Mouse (Mus musculus) neutrophil, adult 5-6 weeks (primary cell): ENCODE measurements around the gene Klhdc7a. TPM values are rescaled to one million over a fixed set of nuclear protein-coding genes. Genes with fewer than 3 reads are reported as not detected.

Experiments
- ATAC-seq: fragments of 151-379, 151-347 bp; 2 replicates; pipeline ENCODE4 v1.8.0; 2017; ENCODE audit warnings: mild to moderate bottlenecking, moderate TSS enrichment; ENCODE audit not compliant: insufficient number of reproducible peaks, poor library complexity, low FRiP score, severe bottlenecking; ENCODE audit errors: extremely low read depth
- total RNA-seq: library from RNA; stranded (forward); fragments of 200-1000 nt; gene quantifications from 2 replicates; pipeline ENCODE4 v1.2.3, GENCODE M21; 2017

The Klhdc7a gene
- not detected in 2 replicates for total RNA-seq

DNA sequence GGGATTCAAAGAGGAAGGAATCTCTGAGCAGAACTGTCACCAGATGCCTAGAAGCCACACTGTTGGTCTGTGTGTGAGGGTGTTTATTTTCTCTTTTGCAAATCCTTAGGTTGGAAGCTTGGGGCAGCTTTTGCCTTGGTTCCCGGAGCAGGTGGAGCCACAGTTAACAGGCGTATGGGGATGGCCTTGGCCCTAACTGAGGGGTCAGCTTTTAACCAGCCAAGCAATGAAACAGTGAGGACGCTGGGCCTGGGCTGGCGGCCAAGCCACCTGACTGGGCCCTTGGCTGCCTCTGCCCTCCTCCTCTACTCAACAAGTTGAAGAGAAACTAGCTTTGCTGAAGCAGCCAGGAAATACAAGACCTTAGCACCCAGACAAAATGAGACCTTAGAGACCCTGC, at the start of gene Klhdc7a:
TSS of gene Klhdc7a (minus strand) at position 105 of the 400 bp plus-strand sequence.
- no peak for ATAC-seq

DNA sequence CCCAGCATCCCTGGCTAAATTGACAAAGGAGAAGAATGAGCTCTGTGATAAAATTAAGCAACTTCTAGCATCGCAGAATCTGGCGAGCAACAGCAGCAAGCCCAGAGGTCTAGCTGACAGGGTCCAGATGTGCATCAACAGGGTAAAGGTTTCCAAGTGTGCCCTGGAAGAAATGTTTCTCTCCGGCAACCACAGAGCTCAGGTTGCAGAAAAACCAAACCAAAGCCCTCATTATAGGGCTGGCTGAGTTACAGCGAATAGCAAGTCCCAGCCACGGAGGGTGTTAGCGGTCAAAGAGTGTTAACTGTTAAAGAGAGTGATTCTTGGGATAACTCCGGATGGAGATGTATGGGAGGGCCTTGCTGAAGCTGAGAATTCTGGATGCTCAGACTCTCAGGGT, 48.1 kb upstream of the Klhdc7a start:
- ATAC-seq: no peak

- ATAC-seq: no peak
Observed at GRCm38 (mm10) chr4:140010728-140011470, 43.1 kb upstream of the Klhdc7a start.

- ATAC-seq: no peak
Observed at GRCm38 (mm10) chr4:140004932-140005331, 37.1 kb upstream of the Klhdc7a start.

GRCm38 (mm10) chr4:140004170-140004569, 36.3 kb upstream of the Klhdc7a start:
- ATAC-seq: 0 out of 2 replicates have a peak, but pooled peaks have one; percentile 4

GRCm38 (mm10) chr4:140002069-140002468, 34.2 kb upstream of the Klhdc7a start:
- ATAC-seq: no peak

DNA sequence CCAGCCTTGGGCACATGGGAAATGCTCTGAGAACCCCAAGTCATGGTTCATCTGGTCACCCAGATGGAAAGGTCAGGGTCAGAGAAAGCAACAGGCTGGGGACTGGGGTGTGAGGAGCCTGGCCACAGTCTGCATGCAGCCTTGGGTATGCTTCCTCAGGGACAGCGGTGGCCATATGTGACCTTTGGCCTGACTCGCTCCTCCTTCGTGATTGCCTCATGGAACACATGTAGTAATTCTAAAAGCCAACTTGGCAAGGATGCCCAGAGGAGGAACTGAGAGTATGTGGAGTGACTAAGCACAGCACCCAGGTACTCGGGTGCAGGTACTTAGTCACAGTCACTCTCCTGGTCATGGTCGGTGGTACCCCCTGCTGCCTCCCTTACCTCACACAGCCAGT, 33.1 kb upstream of the Klhdc7a start:
- no peak for ATAC-seq

DNA sequence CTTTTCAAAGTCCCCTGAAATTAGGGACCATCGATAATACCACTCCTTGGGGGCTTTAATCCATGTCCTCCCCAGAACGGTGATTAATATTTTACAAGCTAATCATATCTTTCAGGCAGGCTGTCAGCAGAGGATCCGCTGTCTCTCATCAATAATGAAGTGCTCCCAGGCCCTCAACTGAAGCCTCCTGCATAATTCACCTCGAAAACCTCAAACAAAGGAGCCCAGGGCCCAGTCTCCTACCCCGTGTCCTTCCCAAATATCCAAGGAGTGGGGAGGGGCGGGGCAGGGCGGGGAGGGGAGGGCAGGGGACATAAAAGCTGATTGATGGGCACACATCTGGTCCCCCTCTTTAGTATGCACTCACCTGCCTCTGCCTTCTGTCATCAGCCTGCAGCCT, 31.2 kb upstream of the Klhdc7a start:
- no peak for ATAC-seq

- ATAC-seq: no peak
Observed at GRCm38 (mm10) chr4:139995659-139996058, 27.8 kb upstream of the Klhdc7a start.

DNA sequence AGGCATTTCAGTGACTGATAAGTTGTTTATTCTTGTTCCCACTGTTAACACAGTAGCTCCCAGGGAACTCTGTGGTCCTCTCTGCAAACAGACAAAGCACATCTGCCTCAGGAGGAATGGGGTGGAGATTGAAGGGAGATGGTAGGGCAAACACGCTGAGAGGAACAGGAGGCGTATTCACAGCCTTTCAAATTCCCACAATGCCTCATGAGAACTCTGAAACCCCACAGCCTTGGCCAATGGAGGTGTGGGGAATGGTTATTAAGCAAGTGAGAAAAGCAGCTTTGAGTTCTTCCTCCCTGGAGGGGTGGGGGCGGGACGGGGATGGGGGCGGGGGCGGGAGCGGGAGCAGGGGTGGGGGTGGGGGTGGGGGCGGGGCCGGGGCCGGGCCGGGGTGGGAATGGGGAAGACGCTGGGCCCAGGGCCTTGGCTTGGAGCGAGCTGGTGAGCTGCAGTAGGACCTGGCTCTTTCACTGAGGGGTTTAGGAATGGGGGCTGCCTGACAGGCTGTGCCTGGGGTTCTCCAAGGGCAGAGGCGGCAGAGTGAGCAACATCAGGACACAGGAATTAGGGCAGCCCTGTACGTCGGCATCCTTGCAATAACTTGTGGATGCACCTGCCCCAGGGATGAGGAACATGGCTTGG, 25.4 kb upstream of the Klhdc7a start:
- no peak for ATAC-seq

DNA sequence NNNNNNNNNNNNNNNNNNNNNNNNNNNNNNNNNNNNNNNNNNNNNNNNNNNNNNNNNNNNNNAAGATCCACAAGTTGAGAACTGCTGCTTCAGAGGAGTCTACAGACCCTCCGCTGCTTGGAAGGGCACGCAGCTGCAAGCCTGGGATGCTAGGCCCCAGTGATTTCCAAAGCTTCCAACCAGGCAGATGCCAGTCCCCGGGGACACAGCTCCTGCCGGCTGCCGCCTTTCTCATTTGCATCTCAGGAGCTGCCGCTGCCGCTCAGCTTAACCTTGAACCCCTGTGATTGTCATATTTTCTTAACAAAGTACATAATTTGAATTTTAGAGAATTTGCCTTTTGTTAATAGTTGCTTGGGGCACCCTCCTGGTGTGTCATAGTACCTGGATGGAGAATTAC, 19.1 kb upstream of the Klhdc7a start:
- no peak for ATAC-seq

- ATAC-seq: no peak
Observed at GRCm38 (mm10) chr4:139978716-139979115, 10.9 kb upstream of the Klhdc7a start.

DNA sequence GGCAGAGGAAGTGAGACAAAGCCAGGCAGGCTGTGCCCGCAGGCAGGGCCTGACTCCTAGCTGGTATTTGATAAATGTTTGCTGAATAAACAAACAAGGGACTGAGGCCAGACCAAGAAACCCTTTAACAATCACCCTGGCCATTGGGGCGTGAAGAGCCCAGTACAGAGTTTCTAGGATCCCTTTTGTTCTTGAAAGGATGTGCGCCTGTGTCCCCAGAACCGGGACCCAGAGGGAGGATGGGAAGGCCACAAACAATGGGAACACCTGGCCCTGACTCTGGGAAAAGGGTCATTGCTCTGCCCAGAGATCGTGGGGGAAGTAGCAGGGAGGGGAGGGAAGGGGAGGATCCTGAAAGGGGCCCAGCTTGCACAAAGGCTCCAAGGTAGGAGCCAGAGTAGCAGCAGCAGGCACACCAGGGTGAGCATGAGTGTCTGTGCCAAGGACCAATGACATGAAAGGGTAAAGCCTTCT, 9.5 kb upstream of the Klhdc7a start:
- ATAC-seq: no peak

DNA sequence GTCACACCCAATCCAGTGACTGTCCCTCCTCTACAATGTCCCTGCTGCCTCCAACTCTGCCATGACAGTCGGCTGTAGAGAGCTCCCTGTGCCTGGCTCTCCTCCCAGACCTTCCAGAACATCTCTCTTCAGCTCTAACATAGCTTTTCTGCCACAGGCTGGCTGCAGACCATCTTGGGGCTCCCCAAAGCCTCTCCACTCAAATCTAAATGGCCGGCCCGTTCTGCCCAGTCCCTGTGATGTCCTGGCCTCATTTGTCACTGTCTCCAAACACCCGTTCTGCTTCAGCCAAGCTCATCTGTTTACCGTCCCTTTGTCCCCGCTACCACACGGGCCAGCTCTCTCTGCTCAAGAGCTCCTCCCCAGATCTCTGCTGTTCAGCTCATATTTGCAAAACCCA, 6.7 kb upstream of the Klhdc7a start:
- no peak for ATAC-seq

GRCm38 (mm10) chr4:139967475-139967891, 343 bp downstream of the Klhdc7a start:
- no peak for ATAC-seq

GRCm38 (mm10) chr4:139966981-139967380, 845 bp downstream of the Klhdc7a start:
- no peak for ATAC-seq

DNA sequence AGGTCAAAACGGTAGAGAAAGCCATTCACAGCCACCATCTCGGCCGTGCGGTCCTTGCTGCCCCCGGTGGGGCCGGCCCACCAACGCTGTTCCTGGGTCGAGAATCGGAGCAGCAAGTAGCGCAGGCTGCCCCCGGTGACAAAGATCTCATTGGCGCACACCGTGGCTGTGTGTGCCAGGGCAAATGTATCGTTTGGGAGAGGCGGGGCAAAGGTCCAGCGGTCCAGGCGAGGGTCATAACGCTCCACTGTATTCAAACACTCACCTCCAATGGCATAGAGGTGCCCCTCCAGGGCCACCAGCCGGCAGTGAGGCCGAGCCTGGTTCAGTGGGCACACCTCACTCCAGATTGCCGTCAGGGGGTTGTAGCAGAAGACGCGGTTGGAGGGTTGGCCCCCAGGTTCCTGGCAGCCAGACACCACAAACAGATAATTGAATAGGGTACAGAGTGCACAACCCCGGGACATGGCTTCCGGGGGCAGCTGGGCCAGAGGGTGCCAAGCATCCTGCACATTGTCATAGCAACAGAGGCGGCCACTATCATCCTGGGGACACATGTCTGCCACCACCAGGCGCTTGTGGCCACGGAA, 2.1 kb downstream of the Klhdc7a start:
- no peak for ATAC-seq

DNA sequence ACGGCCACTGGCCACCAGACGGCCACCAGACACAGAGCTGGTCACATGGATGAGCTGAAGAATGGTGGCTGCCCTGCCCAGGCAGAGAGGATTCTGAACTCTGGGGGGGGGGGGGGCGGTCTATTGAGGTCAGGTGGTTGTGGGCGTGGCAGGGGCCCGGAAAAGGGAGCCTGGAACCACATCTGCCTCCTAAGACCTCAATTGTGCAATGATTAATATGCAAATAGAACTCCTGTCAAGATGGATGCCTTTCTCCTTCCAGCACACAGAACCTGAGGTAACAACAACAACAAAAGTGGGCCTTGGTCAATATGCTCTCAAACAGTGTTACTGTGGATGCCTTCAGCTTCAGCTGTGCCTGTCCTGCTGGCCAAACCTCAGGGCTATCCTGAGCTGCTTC, 3.4 kb downstream of the Klhdc7a start:
- no peak for ATAC-seq

- no peak for ATAC-seq
Observed at GRCm38 (mm10) chr4:139963911-139964310, 3.9 kb downstream of the Klhdc7a start.

GRCm38 (mm10) chr4:139963059-139963458, 4.8 kb downstream of the Klhdc7a start:
- ATAC-seq: no peak
